Mouse (Mus musculus) midbrain, postnatal 0 days (tissue): ENCODE measurements around the gene Il1rap. TPM values are rescaled to one million over a fixed set of nuclear protein-coding genes. Genes with fewer than 3 reads are reported as not detected.

ENCODE experiments used
- ATAC-seq: fragments of 200-750 bp; cut with Nextera tagmentation; 2 replicates; pipeline ENCODE4 v1.8.0; 2017; ENCODE audit warnings: moderate number of reproducible peaks, mild to moderate bottlenecking, moderate TSS enrichment, moderate library complexity; ENCODE audit not compliant: low FRiP score
- DNase-seq: peaks from one replicate; pipeline ENCODE4 v3.0.0-alpha.2; 2015; ENCODE audit warnings: low spot score
- H3K27ac ChIP-seq: fragments of 300-500 bp; sonication (generic); 2 replicates; pipeline ENCODE4 v1.5.1; 2014; ENCODE audit warnings: low read depth, mild to moderate bottlenecking, low read length, mixed read lengths
- H3K27me3 ChIP-seq: fragments of 300-500 bp; sonication (generic); 2 replicates; pipeline ENCODE4 v1.6.1; 2014; ENCODE audit warnings: low read length, control low read depth, mixed read lengths; ENCODE audit not compliant: insufficient read depth
- H3K36me3 ChIP-seq: fragments of 300-500 bp; sonication (generic); 2 replicates; pipeline ENCODE4 v1.6.1; 2014; ENCODE audit warnings: low read length, control low read depth, mixed read lengths; ENCODE audit not compliant: insufficient read depth
- H3K4me1 ChIP-seq: fragments of 300-500 bp; sonication (generic); 2 replicates; pipeline ENCODE4 v1.6.1; 2014; ENCODE audit warnings: mild to moderate bottlenecking, control low read depth, antibody characterized with exemption, low read length, mixed read lengths; ENCODE audit not compliant: insufficient read depth
- H3K4me2 ChIP-seq: fragments of 300-500 bp; sonication (generic); 2 replicates; pipeline ENCODE4 v1.6.1; 2014; ENCODE audit warnings: low read depth, mild to moderate bottlenecking, low read length, mixed read lengths; ENCODE audit not compliant: poor library complexity, severe bottlenecking
- H3K4me3 ChIP-seq: fragments of 300-500 bp; sonication (generic); 2 replicates; pipeline ENCODE4 v1.5.1; 2014; ENCODE audit warnings: low read depth, mild to moderate bottlenecking, low read length, moderate library complexity
- H3K9ac ChIP-seq: fragments of 300-500 bp; sonication (generic); replicated peaks from 2 replicates; pipeline ENCODE4 v1.6.1; 2014; ENCODE audit warnings: mild to moderate bottlenecking, low read length, moderate library complexity, mixed read lengths; ENCODE audit not compliant: poor library complexity, severe bottlenecking
- H3K9me3 ChIP-seq: fragments of 300-500 bp; sonication (generic); 2 replicates; pipeline ENCODE4 v1.6.1; 2016; ENCODE audit warnings: low read length, control low read depth
- CTCF ChIP-seq: IDR thresholded peaks from 2 replicates; pipeline ENCODE4 v1.5.1; 2016; ENCODE audit warnings: antibody characterized with exemption, mild to moderate bottlenecking
- WGBS: fragments of 180-500 bp; shearing (Covaris S2); extraction: QIAGEN DNeasy Blood & Tissue Kit; methylation state at CpG from one replicate; pipeline ENCODE4 v1.1.7; 2014; 5-methylcytosine and 5-hydroxymethylcytosine counted together
- polyA plus RNA-seq: library from polyadenylated mRNA; unstranded; fragments of >200 nt; fragmentation: Nextera tagmentation; extraction: Ambion mirVana; gene quantifications from 2 replicates; pipeline ENCODE4 v1.2.1, GENCODE M21; 2015
- total RNA-seq: library from RNA; depleted of rRNA; stranded (reverse); fragments of >200 nt; gene quantifications from 2 replicates; pipeline ENCODE4 v1.2.3, GENCODE M21; 2014

Gene Il1rap
- total and polyA plus RNA-seq, 2 experiments from 2014 or later = 7.9 to 10.5 TPM

DNA sequence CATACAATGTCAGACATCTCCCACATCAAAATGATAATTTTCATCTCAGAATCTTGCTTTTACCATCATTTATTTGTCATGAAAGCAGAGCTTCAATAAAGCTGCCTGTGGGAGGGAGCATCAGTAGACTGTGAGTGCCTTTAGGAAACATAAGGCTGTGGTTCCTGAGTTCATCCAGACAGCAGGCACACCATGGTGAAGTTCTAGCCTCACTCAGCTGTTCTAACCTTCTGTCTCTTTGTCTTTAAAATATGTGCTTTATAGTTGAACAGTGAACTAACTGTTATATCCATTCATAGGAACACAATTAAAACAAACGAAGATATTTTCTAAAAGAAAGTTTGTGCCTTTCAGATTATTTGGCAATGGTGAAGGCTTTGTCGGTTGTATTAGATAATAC, 84.9 kb downstream of the Il1rap start:
- ATAC-seq (no peak), DNase-seq (no peak)
- no peaks in the 10 kb centered on the region for H3K27me3 ChIP-seq
- no peak overlapping the region for H3K9ac ChIP-seq
- WGBS = 88% methylated on average over 2 of the region's 2 CpGs
- TF ChIP-seq CTCF = no peak
- H3K27ac ChIP-seq = no peak overlapping the region
- no peaks in the 10 kb centered on the region for H3K4me1 ChIP-seq
- no peaks in the 10 kb centered on the region for H3K9me3 ChIP-seq
- H3K36me3 ChIP-seq = no peaks in the 10 kb centered on the region
- no peak overlapping the region for H3K4me2 ChIP-seq
- no peak overlapping the region for H3K4me3 ChIP-seq

DNA sequence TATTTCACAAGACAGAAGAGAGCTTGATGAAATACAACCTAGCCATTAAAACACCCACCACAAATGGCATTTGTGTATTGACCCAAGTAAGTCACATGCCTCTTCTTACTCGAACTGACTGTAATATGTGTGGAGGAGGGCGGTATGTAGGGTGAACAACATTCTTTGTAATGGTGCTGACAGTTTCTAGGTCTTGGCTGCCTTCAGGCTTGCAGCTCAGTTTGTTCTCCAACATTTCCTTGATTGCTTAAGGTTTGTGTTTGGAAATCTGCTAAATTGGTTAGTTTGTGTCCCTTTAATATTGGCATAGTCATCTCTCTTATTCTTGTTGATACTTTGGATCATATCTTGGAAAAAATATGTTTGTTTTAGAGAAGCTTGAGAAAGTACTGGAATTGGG, 87.6 kb downstream of the Il1rap start:
- H3K4me1 ChIP-seq = no peaks in the 10 kb centered on the region
- no peak overlapping the region for H3K4me2 ChIP-seq
- H3K27me3 ChIP-seq = no peaks in the 10 kb centered on the region
- H3K9me3 ChIP-seq = no peaks in the 10 kb centered on the region
- ATAC-seq (no peak), DNase-seq (no peak)
- H3K9ac ChIP-seq = no peak overlapping the region
- WGBS = 85% methylated on average over 2 of the region's 2 CpGs
- no peak overlapping the region for H3K4me3 ChIP-seq
- no peak overlapping the region for H3K27ac ChIP-seq
- H3K36me3 ChIP-seq = no peaks in the 10 kb centered on the region
- TF ChIP-seq CTCF = no peak

DNA sequence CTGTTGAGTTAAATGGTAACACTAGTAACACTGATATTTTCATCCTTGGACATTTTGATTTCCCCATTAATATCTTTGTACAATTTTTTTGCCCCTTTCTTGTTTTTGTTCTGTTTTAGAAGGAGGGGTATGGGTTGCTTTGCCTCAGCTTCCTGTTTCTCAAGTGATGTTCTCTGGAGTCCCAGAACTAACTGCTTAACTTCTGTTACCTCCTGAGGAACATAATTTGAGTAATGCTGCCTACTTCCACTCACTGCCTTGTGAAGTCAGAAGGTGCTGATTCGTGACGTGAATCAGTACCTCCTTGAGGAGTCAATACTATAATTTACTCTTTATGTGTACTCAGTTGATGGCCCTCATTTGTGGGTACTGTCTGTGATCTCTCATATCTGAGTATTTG, 98.9 kb downstream of the Il1rap start:
- DNase-seq (no peak), ATAC-seq (no peak)
- WGBS = 94% methylated on average over 2 of the region's 2 CpGs
- no peaks in the 10 kb centered on the region for H3K36me3 ChIP-seq
- H3K4me2 ChIP-seq = no peak overlapping the region
- no peaks in the 10 kb centered on the region for H3K9me3 ChIP-seq
- H3K4me3 ChIP-seq = no peak overlapping the region
- TF ChIP-seq CTCF = no peak
- H3K9ac ChIP-seq = no peak overlapping the region
- no peaks in the 10 kb centered on the region for H3K27me3 ChIP-seq
- no peaks in the 10 kb centered on the region for H3K4me1 ChIP-seq
- H3K27ac ChIP-seq = no peak overlapping the region

DNA sequence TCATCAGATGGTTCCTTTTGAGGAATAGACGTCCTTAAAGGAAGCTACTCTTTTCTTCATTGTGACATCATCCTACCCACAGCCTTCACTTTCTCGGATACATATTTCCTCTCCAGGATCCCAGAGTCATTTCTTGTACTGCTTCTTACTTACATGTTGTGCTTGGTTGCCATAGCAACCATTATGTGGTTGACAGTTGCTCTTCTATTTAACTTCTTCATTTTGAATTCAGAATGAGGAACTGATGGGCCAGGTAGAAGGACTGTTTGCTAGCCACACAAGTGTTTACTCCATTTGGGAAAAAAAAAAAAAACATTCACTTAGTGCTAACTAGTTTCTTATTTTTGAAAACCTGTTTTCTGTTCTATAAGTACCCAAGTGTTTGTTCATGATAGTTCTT, 108.3 kb downstream of the Il1rap start:
- no peaks in the 10 kb centered on the region for H3K4me1 ChIP-seq
- no peaks in the 10 kb centered on the region for H3K36me3 ChIP-seq
- H3K4me3 ChIP-seq = no peak overlapping the region
- no peak overlapping the region for H3K9ac ChIP-seq
- WGBS = 50% methylated on average over 2 of the region's 2 CpGs
- no peaks in the 10 kb centered on the region for H3K9me3 ChIP-seq
- DNase-seq (peak; percentile 1), ATAC-seq (no peak)
- no peak for TF ChIP-seq CTCF
- H3K4me2 ChIP-seq = no peak overlapping the region
- H3K27me3 ChIP-seq = no peaks in the 10 kb centered on the region
- no peak overlapping the region for H3K27ac ChIP-seq

DNA sequence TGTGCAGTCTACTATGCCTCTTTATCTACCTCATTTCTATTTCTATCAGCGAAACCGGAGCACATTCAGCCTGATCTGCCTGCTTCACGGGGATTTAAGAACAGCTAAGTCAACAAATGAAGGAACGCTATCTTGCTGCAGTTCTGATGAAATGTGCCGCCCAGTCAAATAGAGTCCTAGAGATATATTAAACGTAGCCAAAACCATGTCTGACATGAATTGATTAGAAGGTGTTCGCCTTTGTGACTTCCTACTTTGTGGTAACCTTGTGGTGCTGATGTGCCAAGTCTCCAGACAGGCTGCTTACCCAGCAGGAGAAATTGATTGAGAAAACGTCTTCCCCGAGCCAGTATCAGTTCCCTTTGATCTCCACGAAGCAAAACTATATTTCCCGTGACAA, 109.8 kb downstream of the Il1rap start:
- H3K4me3 ChIP-seq = no peak overlapping the region
- no peak for DNase-seq
- no peak for ATAC-seq
- H3K9me3 ChIP-seq = no peaks in the 10 kb centered on the region
- no peak for TF ChIP-seq CTCF
- H3K9ac ChIP-seq = no peak overlapping the region
- H3K27me3 ChIP-seq = no peaks in the 10 kb centered on the region
- no peak overlapping the region for H3K4me2 ChIP-seq
- no peaks in the 10 kb centered on the region for H3K36me3 ChIP-seq
- no peaks in the 10 kb centered on the region for H3K4me1 ChIP-seq
- 49% methylated on average over 11 of the region's 11 CpGs for WGBS
- H3K27ac ChIP-seq = no peak overlapping the region

DNA sequence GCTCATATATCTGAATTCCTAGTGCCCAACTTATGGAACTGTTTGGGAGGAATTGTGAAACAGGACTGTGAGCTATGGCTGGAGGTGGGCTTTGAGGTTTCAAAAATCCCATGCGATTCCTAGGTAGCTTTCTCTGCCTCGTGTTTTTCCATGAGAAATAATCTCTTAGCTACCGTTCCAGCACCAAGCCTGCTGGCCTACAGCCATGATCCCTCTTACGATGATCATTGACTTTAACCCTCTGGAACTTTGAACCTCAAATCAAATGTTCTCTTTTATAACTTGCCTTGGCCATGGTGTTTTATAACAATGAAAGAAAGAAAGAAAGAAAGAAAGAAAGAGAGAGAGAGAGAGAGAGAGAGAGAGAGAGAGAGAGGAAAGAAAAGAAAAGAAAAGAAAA, 116.6 kb downstream of the Il1rap start:
- no peak for TF ChIP-seq CTCF
- no peaks in the 10 kb centered on the region for H3K27me3 ChIP-seq
- 86% methylated on average over 4 of the region's 4 CpGs for WGBS
- no peak overlapping the region for H3K27ac ChIP-seq
- no peaks in the 10 kb centered on the region for H3K36me3 ChIP-seq
- no peak overlapping the region for H3K9ac ChIP-seq
- H3K4me3 ChIP-seq = no peak overlapping the region
- no peaks in the 10 kb centered on the region for H3K4me1 ChIP-seq
- ATAC-seq (no peak), DNase-seq (no peak)
- no peak overlapping the region for H3K4me2 ChIP-seq
- H3K9me3 ChIP-seq = no peaks in the 10 kb centered on the region
